Mouse (Mus musculus) neutrophil, adult 5-6 weeks (primary cell): Measurements from ENCODE around the gene Gm21915. TPM values are rescaled to one million over a fixed set of nuclear protein-coding genes. Genes with fewer than 3 reads are reported as not detected.

Source experiments
- ATAC-seq: fragments of 151-379, 151-347 bp; 2 replicates; pipeline ENCODE4 v1.8.0; 2017; ENCODE audit warnings: mild to moderate bottlenecking, moderate TSS enrichment; ENCODE audit not compliant: insufficient number of reproducible peaks, poor library complexity, low FRiP score, severe bottlenecking; ENCODE audit errors: extremely low read depth
- total RNA-seq: library from RNA; stranded (forward); fragments of 200-1000 nt; gene quantifications from 2 replicates; pipeline ENCODE4 v1.2.3, GENCODE M21; 2017

The Gm21915 gene
- total RNA-seq, 1 experiment from 2014 or later: not detected

- no peak for ATAC-seq
Observed at GRCm38 (mm10) chr9:40708448-40709140, 38.2 kb downstream of the Gm21915 start.

- ATAC-seq: no peak
Observed at GRCm38 (mm10) chr9:40709141-40709537, 38.7 kb downstream of the Gm21915 start.

GRCm38 (mm10) chr9:40709587-40709986, 39.2 kb downstream of the Gm21915 start:
- no peak for ATAC-seq

- ATAC-seq: no peak
Observed at GRCm38 (mm10) chr9:40709991-40710390, 39.6 kb downstream of the Gm21915 start.

- ATAC-seq: no peak
Observed at GRCm38 (mm10) chr9:40711654-40712053, 41.2 kb downstream of the Gm21915 start.

- no peak for ATAC-seq
Observed at GRCm38 (mm10) chr9:40717182-40717874, 46.9 kb downstream of the Gm21915 start.

DNA sequence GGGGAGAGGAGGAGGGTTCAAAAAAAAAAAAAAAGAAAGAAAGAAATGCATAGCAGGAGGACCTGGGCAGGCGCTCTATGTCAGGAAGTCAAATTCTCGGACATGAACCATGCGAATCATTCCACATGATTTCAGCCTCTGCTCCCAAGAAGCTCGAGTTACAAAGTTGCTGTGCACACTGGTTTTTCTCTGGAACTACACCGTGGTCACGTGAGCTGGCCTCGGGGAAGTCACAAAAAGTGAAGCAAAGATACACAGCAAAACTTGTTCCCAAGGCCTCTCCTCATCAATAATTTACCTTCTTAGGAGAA, 47.4 kb downstream of the Gm21915 start:
- no peak for ATAC-seq

Other genes starting within 250 kb of the Gm21915 start
- gene Gramd1b, start 139.2 kb upstream of the Gm21915 start, total RNA-seq: 21.4 and 22.2 TPM in 2 replicates
- 0.25 and 0.81 TPM in 2 replicates for gene Clmp, start 15.3 kb downstream of the Gm21915 start, total RNA-seq
- gene Hspa8, start 130.4 kb downstream of the Gm21915 start, total RNA-seq: 1,488 and 1,684 TPM in 2 replicates
- not detected in 2 replicates for gene Bsx, start 203.5 kb downstream of the Gm21915 start, total RNA-seq